Mouse (Mus musculus): ENCODE data around the gene Sdhc. TPM values are rescaled to one million over a fixed set of nuclear protein-coding genes. Genes with fewer than 3 reads are reported as not detected.
"Not testable (repeated sequence)": the region's sequence is repeated elsewhere in the genome, so short reads cannot be mapped to it uniquely, and the experiment has no call there.

The Sdhc gene
- polyA plus RNA-seq, 1 experiment from 2014 or later, result 273 TPM

DNA sequence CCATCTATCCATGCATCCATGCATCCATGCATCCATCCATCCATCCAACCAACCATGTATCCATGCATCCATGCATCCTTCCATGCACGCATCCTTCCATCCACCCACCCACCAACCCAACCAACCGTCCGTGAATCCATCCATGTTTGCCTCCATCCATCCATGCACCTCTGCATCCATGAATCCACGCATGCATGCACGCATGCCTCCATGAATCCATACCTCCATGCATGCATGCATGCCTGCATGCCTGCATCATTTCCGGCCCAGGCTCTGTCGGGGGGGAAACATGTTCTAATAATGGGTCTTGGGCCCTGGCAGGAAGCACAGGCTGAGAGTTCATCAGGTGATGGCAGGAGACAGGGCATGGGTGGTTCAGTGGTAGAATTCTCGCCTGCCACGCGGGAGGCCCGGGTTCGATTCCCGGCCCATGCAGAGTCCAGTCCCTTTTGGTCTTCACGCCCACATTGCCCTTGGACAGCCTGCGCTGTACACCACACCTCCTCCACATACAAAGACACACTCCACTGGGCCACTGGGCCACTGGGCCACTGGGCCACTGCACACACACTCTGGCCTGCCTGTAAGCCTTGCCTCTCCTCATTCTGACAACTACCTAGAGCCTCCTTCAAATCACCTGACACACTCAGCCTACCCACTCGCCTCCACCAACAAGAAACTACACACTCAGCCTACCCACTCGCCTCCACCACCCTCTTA lies 68.7 kb downstream of the Sdhc start:
- not testable (repeated sequence) for DNase-seq (ENCODE audit: extremely low spot score, low spot score); H3K36me3 ChIP-seq (replicated peaks); H3K27ac ChIP-seq; H3K9me3 ChIP-seq
- 35% methylated on average over 12 of the region's 17 CpGs for WGBS
- Histone ChIP-seq H3K27me3 (ENCODE audit: poor library complexity, severe bottlenecking) (peaks cover 61% of the 10 kb centered on the region), H3K4me3 (0 out of 2 replicates have a peak overlapping the region, but pooled peaks have one; percentile 7), H3K4me1 (peaks cover 13% of the 10 kb centered on the region)

DNA sequence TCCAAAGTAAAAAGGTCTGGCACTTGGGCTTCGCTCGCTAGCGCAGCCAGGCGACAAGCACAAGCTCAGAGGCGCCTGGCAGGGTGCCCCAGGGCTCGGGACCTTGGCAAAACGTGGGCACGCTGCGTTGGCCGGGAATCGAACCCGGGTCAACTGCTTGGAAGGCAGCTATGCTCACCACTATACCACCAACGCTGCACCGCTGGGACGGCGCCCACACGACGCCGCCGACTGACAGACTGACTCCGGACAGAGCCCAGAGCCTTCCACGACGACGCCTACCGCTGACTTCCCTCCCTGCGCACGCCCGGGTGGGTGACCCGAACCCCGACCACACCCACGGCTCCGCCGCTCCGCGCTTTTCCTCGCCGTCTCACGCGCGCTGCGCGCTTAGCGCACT lies 70.6 kb downstream of the Sdhc start:
- not testable (repeated sequence) for H3K4me3 ChIP-seq; H3K27ac ChIP-seq; H3K4me1 ChIP-seq; H3K36me3 ChIP-seq (replicated peaks); H3K9me3 ChIP-seq; DNase-seq (ENCODE audit: extremely low spot score, low spot score)
- H3K27me3 ChIP-seq (ENCODE audit: poor library complexity, severe bottlenecking), result peaks cover 50% of the 10 kb centered on the region
- no CpG with 5 or more reads among the region's 43 CpGs for WGBS

DNA sequence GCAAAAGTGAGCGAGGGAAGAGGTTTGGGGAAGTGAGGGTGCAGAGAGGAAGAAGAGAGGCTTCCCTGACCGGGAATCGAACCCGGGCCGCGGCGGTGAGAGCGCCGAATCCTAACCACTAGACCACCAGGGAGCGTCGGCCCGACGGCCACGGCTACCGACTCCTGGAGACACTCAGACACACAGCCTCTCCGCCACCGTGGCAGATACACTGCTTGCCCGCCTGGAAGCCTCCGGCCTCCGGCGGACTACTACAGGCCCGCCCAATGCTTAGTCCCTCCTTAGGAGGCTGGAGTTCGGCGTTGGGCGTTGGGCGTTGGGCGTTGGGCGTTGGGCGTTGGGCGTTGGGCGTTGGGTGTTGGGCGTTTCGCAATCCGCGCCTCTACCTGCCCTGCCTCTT lies 71.1 kb downstream of the Sdhc start:
- Histone ChIP-seq H3K27me3 (ENCODE audit: poor library complexity, severe bottlenecking) (peaks cover 47% of the 10 kb centered on the region), H3K4me3 (0 out of 2 replicates have a peak overlapping the region, but pooled peaks have one; percentile 26)
- not testable (repeated sequence) for H3K36me3 ChIP-seq (replicated peaks); H3K9me3 ChIP-seq; DNase-seq (ENCODE audit: extremely low spot score, low spot score); H3K4me1 ChIP-seq; H3K27ac ChIP-seq
- 0% methylated on average over 1 of the region's 35 CpGs for WGBS

DNA sequence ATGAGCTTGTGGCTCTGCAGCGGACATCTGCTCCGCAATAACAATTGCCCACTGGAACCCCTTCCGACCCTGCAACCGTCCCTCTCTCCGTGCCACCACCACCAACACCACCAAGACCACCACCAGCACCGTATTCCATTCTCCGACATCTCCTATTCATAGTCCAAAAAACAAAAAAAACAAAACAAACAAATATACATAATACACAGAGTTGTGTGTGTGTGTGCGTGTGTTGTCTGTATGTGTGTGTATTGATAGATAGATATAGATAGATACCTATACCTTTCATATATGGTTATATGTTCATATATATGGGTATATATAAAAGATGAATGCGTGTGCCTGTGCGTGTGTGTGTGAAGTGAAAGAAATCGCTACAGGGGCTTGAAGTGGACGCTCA lies 72.0 kb downstream of the Sdhc start:
- H3K4me1 ChIP-seq; DNase-seq (ENCODE audit: extremely low spot score, low spot score); H3K9me3 ChIP-seq; H3K36me3 ChIP-seq (replicated peaks); H3K27ac ChIP-seq: not testable (repeated sequence)
- peaks cover 51% of the 10 kb centered on the region for H3K27me3 ChIP-seq (ENCODE audit: poor library complexity, severe bottlenecking)
- 23% methylated on average over 12 of the region's 12 CpGs for WGBS
- peak overlapping the region; percentile 31; the same call in 1 of the 2 replicates for H3K4me3 ChIP-seq

DNA sequence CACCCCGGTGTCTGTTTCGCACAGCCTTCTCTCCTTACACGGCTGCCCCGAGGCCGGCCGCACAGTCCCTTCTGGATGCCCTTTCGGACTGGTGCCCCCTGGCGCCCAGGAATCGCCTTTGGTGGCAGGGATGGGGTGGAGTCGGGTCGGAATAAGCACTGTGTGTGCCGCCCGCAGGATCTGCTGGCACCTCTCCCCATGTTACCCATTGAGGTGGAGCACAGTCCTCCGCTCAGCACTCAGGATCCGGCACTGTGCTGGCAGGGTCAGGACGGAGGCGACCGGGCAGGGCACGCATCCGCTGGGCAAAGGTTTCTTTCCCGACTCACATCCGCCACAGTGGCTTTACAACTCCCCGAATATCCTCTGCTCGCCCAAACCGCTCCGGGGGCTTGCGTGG lies 72.4 kb downstream of the Sdhc start:
- H3K4me1 ChIP-seq; H3K36me3 ChIP-seq (replicated peaks); H3K27ac ChIP-seq; DNase-seq (ENCODE audit: extremely low spot score, low spot score); H3K9me3 ChIP-seq: not testable (repeated sequence)
- H3K27me3 ChIP-seq (ENCODE audit: poor library complexity, severe bottlenecking), result peaks cover 51% of the 10 kb centered on the region
- 4% methylated on average over 21 of the region's 27 CpGs for WGBS
- peak overlapping the region; percentile 38 for H3K4me3 ChIP-seq

DNA sequence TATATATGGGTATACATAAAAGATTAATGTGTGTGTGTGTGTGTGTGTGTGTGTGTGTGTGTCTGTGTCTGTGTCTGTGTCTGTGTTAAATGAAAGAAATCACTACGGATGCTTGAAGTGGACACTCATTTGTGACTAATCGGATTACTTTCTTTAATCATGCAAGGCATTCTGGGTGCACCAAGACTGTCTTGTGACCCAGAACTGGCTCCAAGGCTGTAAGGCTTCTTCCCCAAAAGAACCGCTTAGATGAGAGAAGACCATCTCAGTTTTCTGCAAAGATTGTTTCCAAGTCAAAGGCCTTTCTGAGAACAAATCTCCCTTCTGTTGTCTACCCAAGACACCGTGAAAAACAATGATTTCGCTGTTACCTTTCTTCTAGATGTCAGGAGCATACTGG lies 73.2 kb downstream of the Sdhc start:
- H3K27me3 ChIP-seq (ENCODE audit: poor library complexity, severe bottlenecking), result peaks cover 47% of the 10 kb centered on the region
- not testable (repeated sequence) for DNase-seq (ENCODE audit: extremely low spot score, low spot score); H3K9me3 ChIP-seq; H3K4me1 ChIP-seq; H3K36me3 ChIP-seq (replicated peaks); H3K4me3 ChIP-seq; H3K27ac ChIP-seq
- 38% methylated on average over 5 of the region's 5 CpGs for WGBS

Small RNA genes within 50 kb of the gene (microRNA-seq; reads per million reads assigned to microRNA genes)
- not detected for gene Gm27844

Other genes with a start within 250 kb of the Sdhc start
- not detected in 2 replicates for gene Fcrlb, start 237.7 kb downstream of the Sdhc start, polyA plus RNA-seq (2016; fragmentation: Nextera tagmentation; extraction: Ambion mirVana)
- gene Fcrla, start 223.0 kb downstream of the Sdhc start, polyA plus RNA-seq (2016; fragmentation: Nextera tagmentation; extraction: Ambion mirVana), result not detected in 2 replicates
- gene Fcgr2b, start 174.1 kb downstream of the Sdhc start, polyA plus RNA-seq (2016; fragmentation: Nextera tagmentation; extraction: Ambion mirVana), result 0.09 TPM in 1 of 2 replicates, not detected in the other
- gene Fcgr4, start 131.7 kb downstream of the Sdhc start, polyA plus RNA-seq (2016; fragmentation: Nextera tagmentation; extraction: Ambion mirVana), result 0.11 TPM in 1 of 2 replicates, not detected in the other
- 3.2 and 4.5 TPM in 2 replicates for gene Fcgr3, start 85.7 kb downstream of the Sdhc start, polyA plus RNA-seq (2016; fragmentation: Nextera tagmentation; extraction: Ambion mirVana)
- 2.2 and 2.8 TPM in 2 replicates for gene Cfap126, start 36.7 kb downstream of the Sdhc start, polyA plus RNA-seq (2016; fragmentation: Nextera tagmentation; extraction: Ambion mirVana)
- gene Mpz, start 108 bp upstream of the Sdhc start, polyA plus RNA-seq (2016; fragmentation: Nextera tagmentation; extraction: Ambion mirVana), result 0.16 and 0.22 TPM in 2 replicates
- 5.4 and 7.3 TPM in 2 replicates for gene Pcp4l1, start 45.7 kb upstream of the Sdhc start, polyA plus RNA-seq (2016; fragmentation: Nextera tagmentation; extraction: Ambion mirVana)
- gene Nr1i3, start 63.4 kb upstream of the Sdhc start, polyA plus RNA-seq (2016; fragmentation: Nextera tagmentation; extraction: Ambion mirVana), result 0.12 and 0.24 TPM in 2 replicates
- gene Tomm40l, start 71.9 kb upstream of the Sdhc start, polyA plus RNA-seq (2016; fragmentation: Nextera tagmentation; extraction: Ambion mirVana), result 31.0 and 37.2 TPM in 2 replicates
- 2.9 and 4.2 TPM in 2 replicates for gene Apoa2, start 74.5 kb upstream of the Sdhc start, polyA plus RNA-seq (2016; fragmentation: Nextera tagmentation; extraction: Ambion mirVana)
- 12.0 and 12.1 TPM in 2 replicates for gene Fcer1g, start 83.8 kb upstream of the Sdhc start, polyA plus RNA-seq (2016; fragmentation: Nextera tagmentation; extraction: Ambion mirVana)
- gene Adamts4, start 99.8 kb upstream of the Sdhc start, polyA plus RNA-seq (2016; fragmentation: Nextera tagmentation; extraction: Ambion mirVana), result 9.3 and 10.8 TPM in 2 replicates
- gene Ndufs2, start 100.8 kb upstream of the Sdhc start, polyA plus RNA-seq (2016; fragmentation: Nextera tagmentation; extraction: Ambion mirVana), result 270 and 274 TPM in 2 replicates
- gene B4galt3, start 119.7 kb upstream of the Sdhc start, polyA plus RNA-seq (2016; fragmentation: Nextera tagmentation; extraction: Ambion mirVana), result 60.5 and 65.2 TPM in 2 replicates
- gene Ppox, start 130.6 kb upstream of the Sdhc start, polyA plus RNA-seq (2016; fragmentation: Nextera tagmentation; extraction: Ambion mirVana), result 51.5 and 58.0 TPM in 2 replicates
- gene Usp21, start 137.4 kb upstream of the Sdhc start, polyA plus RNA-seq (2016; fragmentation: Nextera tagmentation; extraction: Ambion mirVana), result 94.1 and 95.9 TPM in 2 replicates
- gene Ufc1, start 144.4 kb upstream of the Sdhc start, polyA plus RNA-seq (2016; fragmentation: Nextera tagmentation; extraction: Ambion mirVana), result 94.3 and 98.6 TPM in 2 replicates
- gene Dedd, start 178.5 kb upstream of the Sdhc start, polyA plus RNA-seq (2016; fragmentation: Nextera tagmentation; extraction: Ambion mirVana), result 41.8 and 46.5 TPM in 2 replicates
- 37.1 and 38.0 TPM in 2 replicates for gene Nit1, start 195.0 kb upstream of the Sdhc start, polyA plus RNA-seq (2016; fragmentation: Nextera tagmentation; extraction: Ambion mirVana)
- gene Pfdn2, start 195.1 kb upstream of the Sdhc start, polyA plus RNA-seq (2016; fragmentation: Nextera tagmentation; extraction: Ambion mirVana), result 158 and 159 TPM in 2 replicates
- gene Klhdc9, start 210.2 kb upstream of the Sdhc start, polyA plus RNA-seq (2016; fragmentation: Nextera tagmentation; extraction: Ambion mirVana), result 2.7 and 2.8 TPM in 2 replicates
- gene Nectin4, start 219.5 kb upstream of the Sdhc start, polyA plus RNA-seq (2016; fragmentation: Nextera tagmentation; extraction: Ambion mirVana), result 0.92 and 0.94 TPM in 2 replicates
- gene Arhgap30, start 238.4 kb upstream of the Sdhc start, polyA plus RNA-seq (2016; fragmentation: Nextera tagmentation; extraction: Ambion mirVana), result 0.74 and 0.91 TPM in 2 replicates

Data from forebrain, embryonic 10.5 days (tissue).